Mouse (Mus musculus): ENCODE results near the gene Ttc28.

Ttc28 gene

DNA sequence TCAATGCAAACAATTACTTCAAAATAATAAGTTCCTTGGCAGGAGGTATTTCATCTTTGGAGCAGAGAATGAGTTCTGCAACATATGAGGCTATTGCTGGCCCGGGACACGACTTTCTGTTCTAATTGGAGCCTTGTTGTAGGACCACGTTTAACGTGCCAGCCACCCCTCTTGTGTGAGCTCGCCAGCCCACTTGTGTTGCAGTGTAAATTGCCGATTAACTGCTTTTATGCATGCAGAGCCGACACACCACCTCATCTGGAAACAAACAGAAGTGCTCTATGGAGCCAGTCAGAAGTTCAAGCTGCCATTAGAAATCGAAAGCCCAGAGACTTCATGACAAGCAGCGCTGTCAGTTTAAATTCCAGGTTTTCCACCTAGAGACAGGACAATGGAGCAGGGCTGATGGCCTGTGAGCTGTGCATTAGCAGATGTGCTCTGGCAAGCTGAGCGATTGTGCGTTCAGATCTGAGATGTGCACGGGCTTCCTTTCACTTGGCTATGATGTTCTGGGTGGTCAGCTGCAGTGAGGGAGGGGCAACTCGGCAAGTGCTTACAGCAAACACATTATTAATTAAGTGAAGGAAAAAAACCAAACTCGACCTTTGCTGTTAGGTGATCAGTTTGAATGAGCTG is 167.4 kb downstream of the Ttc28 start:
- no peak for DNase-seq (ENCODE audit: low read depth, low spot score)

DNA sequence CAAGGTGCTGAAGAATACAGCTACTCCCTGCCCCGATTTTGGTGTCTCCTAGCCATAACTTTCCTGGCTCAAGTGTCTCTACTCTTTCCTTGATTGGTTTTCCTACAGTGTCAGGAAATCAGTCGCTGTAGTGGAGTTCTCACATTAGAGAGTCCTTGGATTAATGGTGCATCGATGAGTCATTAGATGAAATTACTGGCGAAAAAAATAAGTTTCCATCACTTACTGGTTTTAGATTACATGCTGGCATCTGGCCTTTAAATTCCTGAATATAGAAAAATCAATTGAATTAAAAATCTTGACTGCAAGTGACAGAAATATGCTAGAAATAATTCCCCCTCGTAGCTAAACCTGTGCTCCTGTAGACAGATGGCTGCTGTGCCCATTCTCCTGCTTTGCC is 168.4 kb downstream of the Ttc28 start:
- DNase-seq (ENCODE audit: low read depth, low spot score) = no peak

DNA sequence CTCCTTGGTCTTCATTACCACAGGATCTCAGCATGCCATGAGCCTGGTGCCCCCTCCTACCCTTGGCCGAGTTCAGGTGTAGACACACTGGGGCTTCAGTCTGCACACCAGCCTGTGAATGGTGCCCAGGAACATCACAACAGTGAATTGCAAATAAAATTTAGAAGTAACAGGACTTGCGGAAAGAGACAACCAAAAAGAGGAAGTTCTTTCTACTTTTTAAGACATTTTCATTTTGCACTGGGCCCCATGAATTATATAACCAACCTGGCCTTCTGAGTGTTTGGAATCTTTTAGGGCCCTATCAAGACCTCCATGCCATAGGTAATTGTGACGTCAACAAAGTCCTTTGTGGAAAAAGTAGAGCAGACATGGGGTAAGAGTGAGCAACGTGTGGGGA is 170.0 kb downstream of the Ttc28 start:
- DNase-seq (ENCODE audit: low read depth, low spot score) = no peak

DNA sequence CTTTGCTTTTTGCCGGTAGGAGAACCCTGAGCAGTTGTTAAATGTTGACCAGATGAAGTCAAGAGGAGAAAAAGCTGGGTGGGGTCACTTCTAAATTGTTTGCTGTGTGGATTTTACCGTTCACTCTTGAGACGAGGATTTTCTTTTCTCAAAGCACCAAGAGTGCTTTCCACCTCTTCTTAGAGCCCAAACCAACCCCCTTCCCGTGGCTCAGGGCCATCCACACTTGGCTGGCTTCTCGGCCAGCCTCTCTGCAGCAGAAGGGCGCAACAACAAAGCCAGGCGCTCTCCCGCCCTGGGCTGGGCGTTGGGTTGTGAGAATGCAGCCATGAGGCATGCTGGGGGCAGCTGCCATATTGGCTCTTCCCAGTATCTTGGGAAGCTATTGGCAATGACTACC is 170.5 kb downstream of the Ttc28 start:
- no peak for DNase-seq (ENCODE audit: low read depth, low spot score)

DNA sequence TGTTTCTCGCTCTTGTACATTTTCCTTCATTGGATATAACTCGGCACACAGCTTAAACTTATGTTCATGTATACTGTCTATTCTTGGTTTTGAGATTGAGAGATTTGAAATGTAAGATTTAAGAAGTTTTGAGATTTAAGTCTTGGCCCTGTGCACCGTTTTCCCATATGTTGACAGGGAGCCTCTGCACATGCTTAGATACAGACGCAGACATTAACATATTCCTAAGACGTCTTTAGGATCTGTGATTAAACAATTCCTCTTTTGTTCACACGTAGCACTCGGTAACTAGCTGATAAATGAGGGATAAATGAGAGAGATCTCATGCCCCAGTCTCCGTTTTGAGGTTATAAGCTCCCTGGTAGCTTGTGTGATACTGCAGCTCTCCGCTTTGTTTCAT is 174.8 kb downstream of the Ttc28 start:
- no peak for DNase-seq (ENCODE audit: low read depth, low spot score)

DNA sequence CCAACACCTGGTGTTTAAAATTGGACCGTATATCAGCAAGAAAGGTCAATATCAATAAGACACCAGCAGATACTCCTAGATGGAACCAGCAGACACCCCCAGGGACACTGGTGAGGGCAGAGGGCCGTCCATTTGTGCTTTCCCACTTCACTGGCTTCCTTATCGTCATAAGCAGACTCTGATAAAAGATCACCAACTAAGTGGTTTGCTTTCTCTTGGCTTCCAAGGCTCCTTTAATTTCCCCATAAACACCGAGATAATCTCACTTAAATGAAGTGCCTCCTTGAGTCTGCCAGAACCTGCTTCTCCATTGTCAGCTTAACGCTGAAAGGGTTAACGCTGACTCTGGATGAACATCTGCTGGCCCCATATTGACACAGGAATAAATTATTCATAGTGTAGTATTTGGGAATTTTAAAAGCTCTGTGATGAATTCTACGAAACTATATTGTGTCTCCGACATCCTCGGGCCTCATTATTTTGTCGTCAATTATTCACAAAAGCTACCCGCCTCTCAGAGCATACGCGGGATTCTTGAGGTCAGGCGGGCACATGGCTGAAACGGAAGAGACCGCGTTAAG is 175.3 kb downstream of the Ttc28 start:
- DNase-seq (ENCODE audit: low read depth, low spot score) = no peak

DNA sequence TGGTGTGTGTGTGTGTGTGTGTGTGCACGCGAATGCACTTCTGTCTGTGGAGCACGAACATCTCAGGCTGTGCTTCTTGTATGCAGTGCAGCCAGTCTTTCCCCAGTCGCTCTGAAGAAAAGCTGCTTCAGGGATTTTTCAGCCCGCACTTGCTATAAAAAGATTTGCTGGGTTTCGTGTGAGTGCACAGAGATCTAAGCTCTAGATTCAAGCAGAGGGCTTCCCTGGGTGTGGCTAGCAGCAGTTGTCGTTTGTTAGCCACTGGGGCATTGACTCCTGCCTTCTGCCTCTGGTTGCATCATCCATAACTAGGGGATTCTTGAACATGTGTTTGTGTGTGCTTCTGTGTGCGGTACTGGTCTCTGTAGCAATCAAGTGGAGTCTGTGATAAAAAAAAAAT is 175.9 kb downstream of the Ttc28 start:
- DNase-seq (ENCODE audit: low read depth, low spot score) = no peak

DNA sequence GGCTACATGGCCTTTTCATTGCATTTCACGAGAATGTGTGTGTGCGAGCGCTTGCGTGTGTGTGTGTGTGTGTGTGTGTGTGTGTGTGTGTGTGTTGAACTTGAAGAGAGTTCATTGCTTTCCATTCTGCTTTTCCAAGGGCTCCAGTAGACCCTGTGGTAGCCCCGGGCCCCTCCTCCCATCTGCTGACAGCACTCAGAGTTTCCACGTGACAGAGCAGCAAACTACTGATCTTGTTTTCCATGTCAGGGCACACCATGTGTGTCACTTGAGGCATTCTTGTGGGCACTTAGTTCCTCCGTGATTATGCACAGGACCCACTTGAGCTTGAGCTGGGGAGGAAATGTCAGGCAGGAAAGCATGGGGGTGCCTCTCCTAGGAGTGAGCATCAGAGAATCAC is 177.5 kb downstream of the Ttc28 start:
- DNase-seq (ENCODE audit: low read depth, low spot score) = no peak

DNA sequence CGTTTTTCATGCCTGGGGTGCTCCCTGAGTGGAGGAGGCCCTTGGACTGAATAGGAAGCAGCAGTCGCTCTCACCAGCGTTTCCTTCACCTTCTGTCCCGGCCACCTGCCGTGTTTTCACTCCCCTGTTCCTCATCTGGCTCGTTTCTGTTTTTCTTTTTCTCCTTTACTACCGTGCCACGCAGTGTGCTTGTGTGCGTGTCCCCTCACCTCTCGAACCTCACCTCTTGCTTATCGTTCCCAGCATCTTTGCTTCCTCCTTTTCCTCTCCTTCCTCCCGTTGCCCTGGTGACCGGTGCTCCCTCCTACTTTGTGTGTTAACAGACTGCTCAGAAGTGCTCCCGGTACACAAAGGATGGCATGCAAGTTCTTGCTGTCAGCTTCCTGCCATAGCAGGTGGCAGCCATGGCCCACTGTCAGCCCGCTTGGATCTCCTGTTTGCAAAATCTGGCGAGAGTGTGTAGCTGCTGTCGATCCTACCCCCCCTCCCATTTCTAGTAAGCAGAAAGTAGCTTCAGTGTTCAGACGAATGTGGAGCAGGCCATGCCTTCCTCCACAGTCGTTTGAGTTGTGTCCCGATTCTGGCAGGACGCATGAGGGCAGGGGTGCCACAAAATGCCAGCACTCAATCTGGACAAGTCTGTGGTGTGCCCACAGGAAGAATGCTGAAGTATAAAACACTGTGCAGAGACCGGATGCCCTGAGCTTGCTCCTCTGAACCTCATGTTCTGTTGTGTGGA is 179.0 kb downstream of the Ttc28 start:
- no peak for DNase-seq (ENCODE audit: low read depth, low spot score)

DNA sequence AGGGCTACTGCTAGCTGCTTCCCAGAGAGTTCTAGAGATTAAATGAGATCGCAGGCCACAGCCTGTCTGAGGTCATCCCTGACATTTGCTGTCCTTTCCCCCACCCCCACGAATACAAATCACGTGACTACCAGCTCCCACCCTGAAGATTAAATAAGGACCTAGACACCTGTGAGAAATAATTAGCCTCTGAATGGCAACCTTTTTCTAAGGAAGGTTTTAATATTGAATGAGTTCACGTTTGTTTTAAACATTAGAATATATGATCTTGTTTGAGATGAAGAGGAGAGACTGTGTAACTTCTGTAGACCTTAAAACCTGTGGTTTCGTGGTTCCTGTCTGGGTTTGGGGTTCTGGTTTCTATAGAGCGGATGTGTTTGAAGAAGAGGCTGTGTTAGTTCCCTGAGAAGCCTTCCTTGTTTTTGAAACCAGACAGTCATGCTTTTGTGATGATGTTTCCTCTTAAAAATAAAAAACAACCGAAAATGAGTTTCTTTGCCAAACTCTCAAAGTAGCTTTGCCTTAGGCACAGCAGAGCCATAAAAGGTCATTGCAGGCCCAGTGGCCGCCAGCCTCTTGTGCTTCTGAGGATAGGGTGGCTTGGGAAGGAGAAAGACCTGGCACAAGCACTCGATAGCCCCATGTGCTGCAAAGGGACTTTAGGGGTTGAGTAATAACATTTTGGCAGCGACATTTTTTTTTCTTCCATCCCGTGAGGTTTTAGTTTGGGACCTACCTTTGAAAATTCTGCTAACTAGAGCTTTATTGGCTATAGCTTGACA is 179.7 kb downstream of the Ttc28 start:
- DNase-seq (ENCODE audit: low read depth, low spot score) = no peak

DNA sequence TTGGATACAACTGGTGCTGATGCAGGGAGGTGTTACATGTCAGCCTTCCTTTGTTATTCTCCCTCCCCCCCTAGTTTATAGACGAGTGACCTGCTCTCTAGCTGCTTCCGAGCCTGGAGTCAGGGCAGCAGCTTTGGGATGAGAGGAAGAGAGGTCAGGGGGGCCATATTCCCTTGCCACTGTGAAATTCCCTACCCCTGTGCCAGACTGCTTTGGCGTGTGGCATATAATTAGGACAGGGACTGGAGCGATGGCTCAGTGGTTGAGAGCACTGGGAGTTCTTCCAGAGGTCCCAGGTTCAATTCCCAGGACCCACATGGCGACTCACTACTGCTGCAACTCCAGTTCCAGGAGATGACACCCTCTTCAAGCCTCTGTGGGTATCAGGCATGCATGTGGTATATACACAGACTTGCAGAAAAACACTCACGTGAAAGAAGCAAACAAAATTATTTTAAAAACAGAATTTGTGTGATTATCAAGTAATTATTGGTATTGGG is 180.7 kb downstream of the Ttc28 start:
- DNase-seq (ENCODE audit: low read depth, low spot score) = no peak

DNA sequence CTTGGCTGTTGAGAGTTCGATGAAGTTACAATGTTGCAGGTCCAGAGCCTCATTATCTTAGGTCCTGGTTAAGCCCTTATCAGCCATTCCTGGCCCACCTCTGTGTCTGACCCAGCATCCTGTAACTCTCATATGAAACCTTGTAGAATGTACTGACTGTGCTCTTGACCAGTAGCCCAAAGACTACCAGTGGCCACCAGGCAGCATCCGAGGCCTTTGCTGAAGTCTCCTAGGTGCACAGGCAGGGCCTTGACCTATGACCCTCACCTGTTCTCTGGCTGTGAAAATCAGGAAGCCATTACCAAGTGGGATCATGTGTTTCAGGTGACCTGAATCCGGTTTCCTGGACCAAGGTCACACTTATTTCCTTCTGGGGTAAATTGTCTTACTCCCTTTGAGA is 183.6 kb downstream of the Ttc28 start:
- no peak for DNase-seq (ENCODE audit: low read depth, low spot score)

DNA sequence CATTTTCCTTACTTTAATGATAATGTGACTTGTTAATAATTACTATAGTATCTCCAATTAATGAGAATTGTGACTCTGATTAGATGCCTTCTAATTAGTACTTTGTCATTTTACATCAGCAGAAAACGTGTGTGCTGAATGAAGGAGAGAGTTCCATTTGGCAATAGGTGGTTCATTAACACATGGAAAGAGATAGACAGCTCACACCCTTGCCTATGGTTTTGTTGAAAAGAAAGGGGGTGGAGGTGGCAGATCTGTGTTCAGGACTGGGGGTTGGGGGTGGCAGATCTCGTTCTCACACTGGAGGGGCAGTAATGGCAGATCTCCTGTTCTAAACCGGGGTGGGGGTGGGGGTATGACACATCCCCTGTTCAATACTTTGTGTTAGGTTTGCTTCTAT is 184.4 kb downstream of the Ttc28 start:
- DNase-seq (ENCODE audit: low read depth, low spot score) = no peak

DNA sequence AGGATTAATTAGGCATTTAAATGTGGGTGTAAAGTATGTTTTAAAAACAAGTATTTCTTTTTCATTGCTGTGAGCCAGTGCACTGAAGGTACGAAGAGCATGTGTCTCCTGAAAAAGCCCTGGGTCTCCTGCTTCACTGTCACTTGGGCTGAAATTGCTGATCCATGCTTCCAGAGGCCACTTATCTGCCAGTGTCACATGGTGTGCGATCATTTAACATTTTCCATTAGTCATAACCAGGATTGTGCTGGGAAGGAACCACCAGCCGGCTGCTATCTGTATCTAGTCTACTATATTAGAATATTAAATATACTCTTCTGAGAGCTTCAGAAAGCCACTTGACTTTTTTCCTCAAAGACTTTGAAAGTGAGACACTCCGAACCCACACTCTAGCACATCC is 186.2 kb downstream of the Ttc28 start:
- no peak for DNase-seq (ENCODE audit: low read depth, low spot score)

DNA sequence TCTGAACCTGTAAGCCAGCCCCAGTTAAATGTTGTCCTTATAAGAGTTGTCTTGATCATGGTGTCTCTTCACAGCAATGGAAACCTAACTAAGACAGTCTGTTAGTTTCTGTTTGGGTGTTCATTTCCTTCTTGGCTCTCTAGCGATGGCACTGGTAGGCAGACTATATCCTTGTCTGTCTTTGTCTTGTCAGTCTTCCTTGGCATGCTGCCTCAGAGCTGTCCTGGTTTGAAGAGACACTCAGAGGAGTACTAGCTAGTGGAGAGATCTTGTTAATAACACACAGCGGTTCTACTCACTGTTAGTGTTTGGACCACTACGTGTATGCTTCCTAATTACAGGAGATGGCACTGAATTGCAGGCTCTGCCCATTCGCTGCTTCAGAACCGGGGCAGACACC is 189.9 kb downstream of the Ttc28 start:
- no peak for DNase-seq (ENCODE audit: low read depth, low spot score)

DNA sequence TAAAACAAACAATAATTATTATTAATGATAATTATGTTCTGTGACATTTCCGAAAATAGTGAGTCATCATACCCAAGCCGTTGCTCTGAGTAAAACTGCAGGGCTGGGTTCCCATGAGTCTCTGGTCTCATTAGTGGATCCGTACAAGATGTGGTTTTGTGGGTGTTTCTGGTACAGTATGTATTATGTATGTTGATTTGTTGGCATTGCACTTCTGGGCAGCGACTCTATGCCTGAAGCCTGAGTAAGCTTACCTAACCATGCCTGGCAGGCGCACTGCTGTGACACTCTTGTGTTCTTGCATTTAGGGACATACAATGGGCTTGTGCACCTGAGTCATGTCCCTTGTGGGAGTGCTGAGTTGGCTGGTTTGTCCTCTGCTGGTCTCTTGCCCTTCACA is 190.3 kb downstream of the Ttc28 start:
- DNase-seq (ENCODE audit: low read depth, low spot score) = no peak

DNA sequence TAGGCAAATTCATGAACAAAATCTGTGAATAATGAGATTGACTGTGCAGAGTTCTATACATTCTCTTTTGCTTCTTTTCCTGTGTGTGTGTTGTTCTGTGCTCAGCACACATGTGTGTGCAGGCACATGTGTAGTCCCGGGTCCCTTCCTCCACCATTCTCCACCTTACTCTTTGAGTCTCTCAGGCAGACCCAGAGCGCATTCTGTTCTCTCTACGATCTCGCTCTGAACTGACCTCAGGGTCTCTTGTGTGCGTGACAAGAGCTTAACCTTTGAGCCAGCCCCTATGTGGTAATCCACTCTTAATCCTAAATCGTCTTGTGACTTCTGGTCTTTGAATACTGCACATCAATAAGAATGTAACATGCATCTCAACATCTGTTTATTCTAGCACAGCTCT is 190.8 kb downstream of the Ttc28 start:
- no peak for DNase-seq (ENCODE audit: low read depth, low spot score)

DNA sequence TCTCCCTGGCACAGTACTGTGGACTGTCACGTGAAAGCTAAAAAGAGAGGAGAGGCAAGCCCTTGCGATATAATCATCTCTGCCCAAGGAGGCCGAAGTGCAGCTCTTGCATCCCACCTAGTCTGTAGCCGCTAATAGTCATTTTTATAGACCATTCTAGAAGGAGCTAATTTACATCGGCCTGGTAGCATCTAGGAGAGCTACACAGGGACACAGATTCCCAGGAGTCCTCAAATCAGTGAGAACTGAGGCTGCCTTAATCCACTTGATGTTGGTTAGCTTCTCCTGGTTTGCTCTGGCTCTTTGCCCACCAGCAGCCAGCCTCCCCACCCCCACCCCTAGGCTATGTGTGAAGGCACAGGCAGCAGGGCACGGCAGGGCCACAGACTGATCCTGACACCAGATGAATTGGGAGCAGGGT is 193.7 kb downstream of the Ttc28 start:
- DNase-seq (ENCODE audit: low read depth, low spot score) = no peak

DNA sequence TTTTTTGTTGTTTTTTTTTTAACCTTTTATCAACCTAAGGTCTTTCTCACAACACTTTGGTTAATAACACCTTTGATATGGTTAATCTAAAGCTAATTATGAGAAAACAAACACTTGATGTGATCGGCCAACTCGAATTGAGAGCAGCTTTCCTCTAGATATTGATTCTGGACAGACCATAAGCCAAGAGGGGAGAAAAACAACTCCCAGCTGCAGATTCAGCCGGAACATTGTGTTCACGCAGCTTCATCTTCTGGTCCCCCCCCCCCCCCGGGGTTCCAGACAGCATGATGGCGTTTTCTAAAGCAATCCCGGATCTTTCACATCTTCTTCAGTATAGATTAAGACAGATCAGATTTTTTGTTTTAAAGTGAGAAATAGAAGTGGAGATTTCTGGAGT is 194.4 kb downstream of the Ttc28 start:
- no peak for DNase-seq (ENCODE audit: low read depth, low spot score)

DNA sequence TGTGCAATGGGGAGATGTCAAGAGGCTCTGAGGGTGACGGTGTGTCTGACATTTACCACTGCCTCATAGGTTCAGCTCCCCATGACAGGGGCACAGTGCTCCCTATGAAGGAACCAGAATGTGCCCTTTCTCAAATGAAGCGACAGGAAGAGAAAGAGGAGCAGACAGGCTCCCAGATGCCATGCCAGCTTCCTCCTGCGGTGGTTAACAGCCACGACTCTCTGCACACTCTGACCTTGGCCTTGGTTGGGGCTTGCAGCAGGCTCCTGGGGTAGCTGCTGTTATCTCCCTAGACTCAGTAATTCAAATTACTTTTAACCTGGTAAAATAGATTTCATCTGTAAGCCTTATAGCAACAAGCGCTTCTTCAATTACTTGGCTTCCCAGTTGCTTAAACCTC is 196.2 kb downstream of the Ttc28 start:
- DNase-seq (ENCODE audit: low read depth, low spot score) = no peak

DNA sequence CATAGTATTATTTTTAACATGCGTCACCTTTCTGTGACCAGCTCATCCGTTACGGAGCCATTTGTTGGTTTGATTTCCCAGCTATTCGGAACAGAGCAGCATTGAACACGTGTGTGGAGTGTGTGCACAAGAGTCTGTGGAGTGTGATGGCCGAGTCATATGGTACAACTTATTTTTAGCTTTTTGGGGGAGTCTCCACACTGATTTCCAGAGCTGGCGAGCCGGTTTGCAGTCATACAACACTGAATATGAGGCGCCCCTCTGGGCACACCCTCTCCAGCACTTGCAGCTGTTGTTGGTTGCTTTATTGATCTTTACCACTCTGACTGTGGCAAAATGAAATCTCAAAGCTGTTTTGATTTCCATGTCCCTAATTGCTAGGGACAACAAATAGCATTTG is 197.7 kb downstream of the Ttc28 start:
- no peak for DNase-seq (ENCODE audit: low read depth, low spot score)

DNA sequence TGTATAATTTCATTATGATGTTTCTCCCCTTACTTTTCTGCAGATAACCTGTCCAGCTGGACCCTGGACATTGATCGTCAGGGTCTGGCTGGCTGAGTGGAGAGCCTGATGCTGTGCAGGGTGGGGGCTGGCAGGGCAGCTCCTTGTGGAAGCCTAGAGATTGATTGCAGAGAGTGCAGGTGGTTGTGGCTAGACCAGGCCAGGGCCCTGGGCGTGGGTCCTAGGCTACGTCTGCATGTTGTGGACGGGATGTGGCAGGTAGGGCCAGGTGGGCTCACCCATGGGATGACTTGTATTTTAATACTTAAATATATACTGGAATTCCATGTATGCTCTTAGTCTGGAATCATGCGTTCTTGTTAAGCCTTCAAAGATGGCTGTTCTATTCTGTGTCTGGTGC is 201.0 kb downstream of the Ttc28 start:
- DNase-seq (ENCODE audit: low read depth, low spot score) = no peak
